Mouse (Mus musculus) lung, embryonic 16.5 days (tissue): ENCODE results near the gene Exoc3l. TPM values are rescaled to one million over a fixed set of nuclear protein-coding genes. Genes with fewer than 3 reads are reported as not detected.

Experiments
- ATAC-seq: fragments of 200-750 bp; cut with Nextera tagmentation; 2 replicates; pipeline ENCODE4 v1.8.0; 2017; ENCODE audit warnings: low read depth, mild to moderate bottlenecking, moderate library complexity
- H3K27ac ChIP-seq: fragments of 300-500 bp; sonication (generic); 2 replicates; pipeline ENCODE4 v1.5.1; 2014; ENCODE audit warnings: mild to moderate bottlenecking, control low read depth, low read length
- H3K27me3 ChIP-seq: fragments of 300-500 bp; sonication (generic); 2 replicates; pipeline ENCODE4 v1.6.1; 2014; ENCODE audit warnings: low read depth, low read length, mixed read lengths; ENCODE audit not compliant: control insufficient read depth, insufficient read depth
- H3K36me3 ChIP-seq: fragments of 300-500 bp; sonication (generic); 2 replicates; pipeline ENCODE4 v1.6.1; 2014; ENCODE audit warnings: low read length; ENCODE audit not compliant: control insufficient read depth, insufficient read depth
- H3K4me1 ChIP-seq: fragments of 300-500 bp; sonication (generic); replicated peaks from 2 replicates; pipeline ENCODE4 v1.6.1; 2014; ENCODE audit warnings: low read length, mixed read lengths; ENCODE audit not compliant: control insufficient read depth, insufficient read depth
- H3K4me2 ChIP-seq: fragments of 300-500 bp; sonication (generic); 2 replicates; pipeline ENCODE4 v1.6.1; 2014; ENCODE audit warnings: low read depth, low read length, control low read depth
- H3K4me3 ChIP-seq: fragments of 300-500 bp; sonication (generic); 2 replicates; pipeline ENCODE4 v1.5.1; 2014; ENCODE audit warnings: mild to moderate bottlenecking, low read length, control low read depth
- H3K9ac ChIP-seq: fragments of 300-500 bp; sonication (generic); 2 replicates; pipeline ENCODE4 v1.6.1; 2014; ENCODE audit warnings: low read length, control low read depth
- H3K9me3 ChIP-seq: fragments of 300-500 bp; sonication (generic); 2 replicates; pipeline ENCODE4 v1.6.1; 2016; ENCODE audit warnings: low read length; ENCODE audit not compliant: control insufficient read depth
- WGBS: fragments of 180-500 bp; shearing (Covaris S2); extraction: QIAGEN DNeasy Blood & Tissue Kit; methylation state at CpG from one replicate; pipeline ENCODE4 v1.1.7; 2014; 5-methylcytosine and 5-hydroxymethylcytosine counted together
- polyA plus RNA-seq: library from polyadenylated mRNA; unstranded; fragments of >200 nt; fragmentation: Nextera tagmentation; extraction: Ambion mirVana; gene quantifications from 2 replicates; pipeline ENCODE4 v1.2.1, GENCODE M21; 2015

Gene Exoc3l
- 34.4 and 35.5 TPM in 2 replicates for polyA plus RNA-seq

DNA sequence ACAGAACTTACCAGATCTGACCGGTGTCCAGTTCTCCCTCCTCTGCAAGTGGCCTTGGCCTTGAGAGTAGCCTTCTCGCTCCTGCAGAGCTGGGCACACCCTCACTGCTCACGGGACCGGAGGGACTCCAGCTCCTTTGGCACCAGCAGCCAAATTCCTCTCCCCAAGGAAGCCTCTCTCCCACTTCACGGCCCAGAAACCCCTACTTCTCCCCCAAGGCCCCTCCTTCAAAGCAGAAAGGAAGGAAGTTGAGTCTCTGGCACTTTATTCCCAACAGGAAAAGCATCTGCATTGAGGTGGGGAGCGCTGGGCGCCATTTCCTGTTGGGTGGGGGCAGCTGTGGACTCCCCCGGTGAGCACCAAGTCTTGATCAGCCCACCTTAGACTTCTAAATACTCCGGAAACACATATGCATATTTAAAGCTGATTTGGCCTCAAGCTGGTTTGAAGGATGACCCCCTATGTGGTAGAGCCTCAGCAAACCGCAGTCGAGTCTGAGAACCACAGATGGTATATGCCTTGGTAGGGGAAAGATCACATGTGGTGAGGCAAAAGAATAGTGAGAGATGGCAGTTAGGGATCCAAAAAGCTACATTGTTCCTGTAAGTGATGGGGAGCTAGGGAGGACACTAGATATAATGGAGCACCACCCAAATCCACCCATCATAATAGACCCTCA, at the start of gene Exoc3l:
Exoc3l (minus strand) TSS at position 207 of the 679 bp plus-strand sequence.
- no peaks in the 10 kb centered on the region for H3K27me3 ChIP-seq
- H3K9ac ChIP-seq = peak within 1 kb of the TSS; percentile 12
- H3K4me2 ChIP-seq = peak within 1 kb of the TSS; percentile 98
- 46% methylated on average over 11 of the region's 11 CpGs for WGBS
- peak within 1 kb of the TSS; percentile 78 for H3K27ac ChIP-seq
- no peaks in the 10 kb centered on the region for H3K9me3 ChIP-seq
- peaks cover 17% of the 10 kb centered on the region for H3K4me1 ChIP-seq
- H3K4me3 ChIP-seq = peak within 1 kb of the TSS; percentile 83
- ATAC-seq = peak; percentile 10; the same call in 1 of the 2 replicates
- peaks cover 10% of the 10 kb centered on the region for H3K36me3 ChIP-seq

DNA sequence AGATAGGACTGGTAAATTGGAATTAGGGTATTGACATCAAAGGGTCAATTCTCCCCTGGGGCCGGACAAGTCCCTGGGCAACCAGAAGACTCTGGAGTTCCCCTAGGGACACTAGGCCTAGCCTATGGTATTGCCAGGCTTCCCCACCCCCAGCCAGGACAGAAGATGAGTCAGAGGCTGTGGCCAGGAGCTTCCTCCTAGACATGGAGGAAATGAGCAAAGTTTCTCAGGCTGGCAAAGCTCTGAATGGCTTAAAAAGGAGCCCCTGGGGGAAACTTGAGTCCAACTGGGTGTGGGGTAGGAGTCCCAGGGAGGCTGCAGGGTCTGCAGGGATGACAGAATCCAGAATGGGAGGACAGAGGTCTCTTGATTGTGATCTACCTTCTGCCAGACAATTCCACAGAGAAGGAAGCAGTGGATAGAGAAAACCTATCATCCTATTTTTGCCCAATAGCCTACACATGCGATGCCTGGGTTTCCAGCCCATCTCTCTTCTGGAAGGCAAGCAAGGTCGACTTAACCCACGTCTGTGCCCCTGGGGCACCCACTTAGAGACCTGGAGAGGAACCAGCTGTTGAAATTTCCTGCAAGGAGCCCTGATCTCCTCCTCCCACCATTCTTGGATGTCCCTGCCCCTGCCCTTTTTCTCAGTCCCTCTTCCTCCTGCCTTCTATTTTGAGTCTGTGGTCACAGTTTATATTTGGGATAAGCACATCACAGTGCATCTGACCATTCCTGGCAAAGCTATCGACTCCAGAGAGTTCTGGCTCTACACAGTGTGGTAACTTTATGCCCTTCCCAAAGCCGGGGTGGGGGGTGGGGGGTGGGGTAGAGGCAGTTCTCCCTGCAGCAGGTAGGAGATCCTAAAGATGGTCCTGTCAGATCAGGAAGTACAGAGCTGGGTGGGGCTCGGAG, 49.4 kb upstream of the Exoc3l start:
- Histone ChIP-seq H3K4me1 (peaks cover 49% of the 10 kb centered on the region), H3K36me3 (0 out of 2 replicates have a peak, but pooled peaks cover 4% of the 10 kb centered on the region), H3K27me3 (no peaks in the 10 kb centered on the region), H3K4me3 (peak overlapping the region; percentile 91), H3K9me3 (no peaks in the 10 kb centered on the region), H3K4me2 (peak overlapping the region; percentile 92), H3K27ac (peak overlapping the region; percentile 98), H3K9ac (peak overlapping the region; percentile 96)
- no peak for ATAC-seq
- WGBS = 23% methylated on average over 7 of the region's 7 CpGs

DNA sequence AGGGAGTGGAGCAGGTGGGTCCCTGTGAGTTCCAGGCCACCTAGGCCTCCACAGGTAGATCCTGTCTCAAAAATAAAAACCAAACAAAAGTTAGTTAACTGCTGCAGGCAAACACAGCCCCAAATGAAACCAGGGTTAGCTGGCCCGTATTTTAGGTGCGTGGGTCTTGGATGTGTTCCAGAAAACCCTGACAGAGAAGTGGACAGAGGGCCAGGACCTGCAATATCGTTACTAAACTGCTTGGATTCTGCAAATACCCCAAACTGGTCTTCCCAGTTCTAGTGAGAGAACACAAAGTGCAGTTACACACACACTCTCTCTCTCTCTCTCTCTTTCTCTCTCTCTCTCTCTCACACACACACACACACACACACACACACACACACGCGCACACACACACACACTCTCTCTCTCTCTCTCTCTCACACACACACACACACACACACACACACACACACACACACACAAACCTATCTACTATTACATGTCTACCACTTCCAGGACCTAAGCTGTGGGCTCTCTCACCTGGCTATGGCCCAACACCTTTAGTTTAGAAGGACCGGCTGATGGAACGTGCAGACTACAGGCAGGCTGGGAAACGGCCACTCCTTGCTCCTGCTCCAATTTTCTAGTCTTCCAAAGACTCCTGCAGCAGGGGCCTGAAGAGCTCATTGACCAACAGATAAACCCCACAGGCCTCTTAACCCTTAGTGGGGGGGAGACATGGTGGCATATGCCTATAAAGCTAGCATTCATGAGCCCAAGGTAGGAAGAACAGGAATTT, 48.1 kb upstream of the Exoc3l start:
- no peaks in the 10 kb centered on the region for H3K27me3 ChIP-seq
- peak overlapping the region; percentile 91 for H3K4me3 ChIP-seq
- no peaks in the 10 kb centered on the region for H3K9me3 ChIP-seq
- H3K4me2 ChIP-seq = peak overlapping the region; percentile 92
- H3K4me1 ChIP-seq = peaks cover 60% of the 10 kb centered on the region
- peak overlapping the region; percentile 96 for H3K9ac ChIP-seq
- ATAC-seq = no peak
- peak overlapping the region; percentile 98 for H3K27ac ChIP-seq
- WGBS = 25% methylated on average over 8 of the region's 8 CpGs
- 0 out of 2 replicates have a peak, but pooled peaks cover 4% of the 10 kb centered on the region for H3K36me3 ChIP-seq

DNA sequence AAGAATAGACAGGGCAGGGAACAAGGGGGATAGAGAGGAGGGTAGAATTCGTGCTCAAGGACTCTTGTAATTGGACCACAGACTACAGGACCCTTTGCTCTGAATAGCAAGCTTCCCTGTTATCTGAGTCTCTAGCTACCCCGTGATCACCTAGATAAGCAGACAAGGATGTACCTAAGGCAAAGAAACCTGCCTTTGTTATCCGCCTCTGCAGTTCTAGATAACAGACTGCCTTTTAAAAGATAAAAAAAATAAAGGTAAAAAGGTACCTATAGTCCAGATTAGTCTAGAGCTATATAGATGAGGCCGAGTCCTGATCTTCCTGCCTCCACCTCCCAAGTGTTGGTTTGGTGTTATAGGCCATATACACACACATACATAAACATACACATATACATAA, 46.9 kb upstream of the Exoc3l start:
- Histone ChIP-seq H3K9ac (peak overlapping the region; percentile 49), H3K27ac (peak overlapping the region; percentile 98), H3K27me3 (no peaks in the 10 kb centered on the region), H3K4me3 (peak overlapping the region; percentile 91), H3K36me3 (peaks cover 14% of the 10 kb centered on the region), H3K9me3 (no peaks in the 10 kb centered on the region), H3K4me2 (peak overlapping the region; percentile 92), H3K4me1 (peaks cover 63% of the 10 kb centered on the region)
- 44% methylated on average over 4 of the region's 4 CpGs for WGBS
- no peak for ATAC-seq

DNA sequence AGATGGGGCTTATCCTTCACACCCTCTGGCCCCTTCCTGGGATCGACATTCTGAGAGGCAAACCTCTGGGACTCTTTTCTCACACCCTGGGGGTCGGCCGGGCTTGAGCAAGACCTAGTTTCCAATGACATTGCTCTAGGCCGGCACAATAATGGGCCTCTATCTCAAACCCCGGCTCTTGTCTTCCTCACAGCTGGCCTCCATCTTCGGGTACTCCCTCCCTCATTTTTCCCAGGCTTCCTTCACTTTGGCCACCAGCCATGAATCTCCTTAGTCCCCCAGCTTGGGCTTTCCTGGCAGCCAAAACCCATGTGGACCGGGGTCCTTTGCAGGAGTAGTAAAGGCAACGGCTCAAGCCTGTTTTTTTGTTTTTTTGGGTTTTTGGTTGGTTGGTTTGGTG, 45.5 kb upstream of the Exoc3l start:
- ATAC-seq = peak; percentile 87
- peaks cover 28% of the 10 kb centered on the region for H3K36me3 ChIP-seq
- 19% methylated on average over 8 of the region's 8 CpGs for WGBS
- peak overlapping the region; percentile 94 for H3K27ac ChIP-seq
- H3K4me3 ChIP-seq = no peak overlapping the region
- H3K9ac ChIP-seq = no peak overlapping the region
- H3K4me2 ChIP-seq = no peak overlapping the region; the same call in 1 of the 2 replicates
- H3K27me3 ChIP-seq = no peaks in the 10 kb centered on the region
- no peaks in the 10 kb centered on the region for H3K9me3 ChIP-seq
- H3K4me1 ChIP-seq = peaks cover 63% of the 10 kb centered on the region

DNA sequence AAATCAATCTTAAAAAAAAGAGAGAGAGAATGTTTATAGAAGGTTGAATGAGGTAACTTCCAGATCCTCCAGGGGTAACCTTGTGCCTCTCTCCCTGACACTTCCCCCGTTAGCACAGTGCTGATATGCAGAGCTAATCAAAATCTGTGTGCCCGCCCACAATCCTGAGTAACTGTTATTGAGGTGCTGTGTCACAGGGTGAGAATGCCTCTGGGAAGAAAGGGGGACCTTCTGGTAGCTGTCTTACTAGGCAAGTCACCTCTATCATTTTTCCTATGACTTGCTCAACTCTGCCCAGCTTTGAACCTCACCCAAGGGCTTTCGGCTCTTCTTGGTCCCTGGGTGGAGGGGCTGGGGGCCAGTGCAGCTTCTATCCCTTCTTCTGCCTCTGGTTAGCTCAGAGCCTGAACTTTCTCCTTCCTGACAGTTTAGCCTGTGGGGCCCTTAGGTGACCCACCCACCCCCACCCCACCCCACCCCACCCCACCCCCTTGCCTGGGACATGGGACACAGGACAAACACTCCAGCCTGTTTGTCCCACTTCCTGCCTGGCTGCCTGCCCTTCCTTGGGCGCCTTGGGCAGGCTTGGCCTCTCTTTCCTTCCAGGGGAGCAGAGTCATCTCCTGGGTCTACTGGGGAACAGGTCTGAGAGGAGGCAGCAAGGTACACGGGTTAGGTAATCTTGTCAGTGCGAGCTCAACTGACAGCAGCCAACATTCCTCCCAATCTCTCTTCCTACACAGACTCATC, 44.2 kb upstream of the Exoc3l start:
- Histone ChIP-seq H3K9ac (peak overlapping the region; percentile 53), H3K4me1 (peaks cover 55% of the 10 kb centered on the region), H3K9me3 (no peaks in the 10 kb centered on the region), H3K4me3 (peak overlapping the region; percentile 5; the same call in 1 of the 2 replicates), H3K27me3 (no peaks in the 10 kb centered on the region), H3K27ac (peak overlapping the region; percentile 94), H3K4me2 (peak overlapping the region; percentile 37), H3K36me3 (peaks cover 40% of the 10 kb centered on the region)
- WGBS = 32% methylated on average over 6 of the region's 6 CpGs
- ATAC-seq = peak; percentile 31

DNA sequence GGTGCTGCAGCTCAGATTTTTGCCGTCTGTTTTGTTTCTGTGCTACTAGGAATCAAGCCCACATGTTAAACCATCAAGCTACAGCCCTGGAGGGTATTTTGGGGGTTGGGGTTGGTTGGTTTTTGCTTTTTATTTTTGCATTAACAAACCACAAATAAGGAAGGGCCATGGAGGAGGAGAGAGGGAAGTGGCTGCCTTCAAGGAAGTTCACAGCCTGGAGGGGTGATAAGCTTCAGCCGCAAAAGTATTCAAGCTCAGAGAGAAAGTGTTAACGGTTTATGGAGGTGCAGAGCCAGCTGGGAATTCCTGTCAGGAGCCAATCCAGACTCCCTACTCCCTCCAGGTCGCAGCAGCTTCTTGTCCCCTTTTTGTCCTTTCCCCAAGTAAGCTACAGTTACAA, 43.1 kb upstream of the Exoc3l start:
- Histone ChIP-seq H3K27me3 (no peaks in the 10 kb centered on the region), H3K4me3 (no peak overlapping the region), H3K4me2 (no peak overlapping the region), H3K9ac (peak overlapping the region; percentile 5; the same call in 1 of the 2 replicates), H3K9me3 (no peaks in the 10 kb centered on the region), H3K27ac (peak overlapping the region; percentile 94), H3K36me3 (peaks cover 50% of the 10 kb centered on the region), H3K4me1 (peaks cover 47% of the 10 kb centered on the region)
- no peak for ATAC-seq
- 24% methylated on average over 4 of the region's 4 CpGs for WGBS

DNA sequence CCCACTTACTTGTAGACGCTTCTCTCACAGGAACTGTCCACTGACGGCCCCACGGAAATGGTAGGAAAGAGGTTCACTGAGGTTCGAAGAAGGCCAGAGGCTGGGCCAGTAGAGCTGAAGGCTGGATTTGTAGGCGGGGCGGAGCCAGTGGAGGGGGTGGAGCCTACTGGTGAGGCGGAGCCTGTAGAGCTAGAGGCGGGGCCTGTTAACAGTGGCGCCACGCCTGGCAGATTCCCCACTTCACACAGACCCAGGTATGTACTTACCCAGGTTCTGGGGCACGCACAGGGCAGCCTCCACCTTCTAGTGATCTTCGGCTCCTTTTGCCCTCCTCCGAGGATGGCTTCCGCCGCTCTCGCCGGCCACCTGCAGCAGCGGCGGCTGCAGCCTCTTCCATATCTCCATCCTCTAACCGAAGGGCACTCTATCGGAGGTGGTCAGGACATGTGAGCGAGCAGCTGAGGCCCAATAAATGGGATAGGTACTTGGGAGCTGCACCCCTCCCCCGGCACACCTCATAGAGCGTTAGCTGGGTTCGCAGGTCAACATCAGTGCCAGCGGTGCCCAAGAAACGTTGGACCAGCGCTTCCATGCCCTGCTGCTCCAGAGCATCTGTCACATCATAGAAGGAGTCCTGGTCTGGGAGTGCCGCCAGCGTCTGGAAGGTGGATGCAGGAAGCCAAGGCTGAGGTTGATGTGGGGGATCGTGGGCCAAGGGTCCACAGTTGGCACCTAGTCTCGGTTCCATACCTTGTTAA, 40.7 kb upstream of the Exoc3l start:
- Histone ChIP-seq H3K9me3 (no peaks in the 10 kb centered on the region), H3K9ac (no peak overlapping the region), H3K27me3 (no peaks in the 10 kb centered on the region), H3K4me1 (peaks cover 28% of the 10 kb centered on the region), H3K4me3 (no peak overlapping the region), H3K27ac (no peak overlapping the region), H3K4me2 (no peak overlapping the region), H3K36me3 (peaks cover 63% of the 10 kb centered on the region)
- WGBS = 70% methylated on average over 32 of the region's 32 CpGs
- ATAC-seq = no peak
